Mouse (Mus musculus): ENCODE measurements around the gene Gm21209.
"Not testable (repeated sequence)": the region's sequence is repeated elsewhere in the genome, so short reads cannot be mapped to it uniquely, and the experiment has no call there.

The Gm21209 gene

DNA sequence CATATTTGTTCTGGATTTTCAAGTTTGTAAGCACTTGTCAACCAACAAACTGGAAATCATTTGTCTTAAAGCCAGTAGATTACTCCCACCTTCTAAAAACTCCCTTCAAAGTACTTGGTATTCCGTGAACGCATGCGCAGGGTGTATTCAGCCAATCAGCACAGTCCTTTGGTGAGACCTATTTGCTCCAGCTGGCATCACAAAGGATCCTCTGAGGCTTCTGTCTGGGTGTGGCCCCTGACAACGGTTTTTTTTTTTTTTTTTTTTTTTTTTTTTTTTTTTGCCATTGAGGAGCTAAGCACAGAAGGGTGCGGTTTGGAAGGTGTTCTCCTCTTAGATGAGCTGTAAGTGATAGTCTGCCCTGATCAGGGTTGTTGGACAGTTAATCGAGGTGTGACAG, at the start of gene Gm21209:
TSS of gene Gm21209 (plus strand) at position 301 of the 400 bp plus-strand sequence.
- DNase-seq (ENCODE audit: low spot score) = not testable (repeated sequence)

Measured in ovary, adult 18-20 months (tissue).